In the genomic region with DNA sequence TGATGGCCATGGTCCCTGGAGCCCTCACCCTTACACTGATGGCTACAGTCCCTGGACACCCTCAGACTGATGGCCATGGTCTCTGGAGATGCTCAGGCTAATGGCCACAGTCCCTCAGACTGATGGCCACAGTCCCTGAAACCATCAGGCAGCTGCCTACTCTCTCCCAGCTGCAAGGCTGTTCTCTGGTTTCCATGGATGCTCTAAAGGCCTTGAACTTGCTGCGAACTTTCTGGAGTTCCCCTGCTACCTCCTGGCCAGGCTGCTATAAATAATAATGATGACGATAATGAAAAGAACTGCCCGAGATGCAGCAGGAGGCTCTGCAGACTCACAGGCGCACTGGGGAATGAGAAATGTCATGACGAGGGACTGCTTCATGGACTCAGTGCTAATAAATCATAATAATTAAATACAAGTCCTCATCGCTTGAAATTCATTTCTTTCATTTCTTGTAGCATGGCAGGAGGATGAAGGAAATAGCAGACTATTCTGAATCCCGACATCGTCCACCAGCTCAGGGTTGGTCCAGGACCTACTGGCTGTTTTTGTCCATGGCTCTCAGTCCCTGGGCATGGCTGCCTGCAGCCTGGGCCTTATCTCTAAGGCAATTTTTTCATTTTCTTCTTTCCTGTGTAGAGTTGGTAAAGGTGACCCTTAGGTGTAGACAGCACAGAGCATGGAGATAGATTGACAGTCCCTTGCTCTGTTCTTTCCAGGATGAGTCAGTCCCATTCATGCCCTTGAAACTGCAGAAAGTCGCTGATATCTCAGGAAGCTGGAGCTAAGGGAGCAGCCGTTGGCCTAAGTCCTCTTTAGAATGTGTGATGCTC, we compare ENCODE assay signal across 11 mouse cellular contexts.
DNase-seq lines count a peak whose midpoint lies in the region; ATAC-seq and TF ChIP-seq lines count a peak whose summit lies in the region.
"Had no signal": no experiment of that assay in that cellular context is flagged by ENCODE, and none has a peak within 500 bp of the region (broad histone marks: within the 10 kb centered on the region; RNA-seq: fewer than 3 reads in every experiment).

No protein-coding gene starts in this region.

- no peak overlapping the region for H3K4me3 ChIP-seq in midbrain, postnatal 0 days (ENCODE audit: low read depth, low read length)
- no peak overlapping the region for H3K4me3 ChIP-seq in midbrain, embryonic 14.5 days (replicated peaks; ENCODE audit: low read depth, low read length)
- no peak overlapping the region for H3K4me3 ChIP-seq in heart, embryonic 13.5 days
- no peak overlapping the region for H3K4me3 ChIP-seq in kidney, embryonic 14.5 days (ENCODE audit: low read length)
- no peak overlapping the region for H3K4me3 ChIP-seq in neural tube, embryonic 15.5 days (replicated peaks)
- H3K4me3 ChIP-seq: embryonic facial prominence, embryonic 13.5 days; gastrocnemius, adult 2 months had no signal

- H3K4me1 ChIP-seq in midbrain, postnatal 0 days (ENCODE audit: insufficient read depth, low read length): no peaks in the 10 kb centered on the region
- H3K4me1 ChIP-seq in midbrain, embryonic 14.5 days (ENCODE audit: control insufficient read depth, insufficient read depth, low read length): no peaks in the 10 kb centered on the region
- peaks cover 32% of the 10 kb centered on the region for H3K4me1 ChIP-seq in heart, embryonic 13.5 days
- peaks cover 17% of the 10 kb centered on the region for H3K4me1 ChIP-seq in kidney, embryonic 14.5 days (ENCODE audit: control insufficient read depth, insufficient read depth, low read length)
- peaks cover 24% of the 10 kb centered on the region for H3K4me1 ChIP-seq in neural tube, embryonic 15.5 days

- peak; percentile 10 for DNase-seq in midbrain, postnatal 0 days (ENCODE audit: low spot score)
- DNase-seq in midbrain, embryonic 14.5 days: no peak
- no peak for DNase-seq in cerebellum, postnatal 14 days
- DNase-seq: gastrocnemius, adult 2 months had no signal

- no peaks in the 10 kb centered on the region for H3K9me3 ChIP-seq in midbrain, postnatal 0 days (ENCODE audit: low read length)
- no peaks in the 10 kb centered on the region for H3K9me3 ChIP-seq in midbrain, embryonic 14.5 days (ENCODE audit: control insufficient read depth, low read length)
- H3K9me3 ChIP-seq in heart, embryonic 13.5 days: 0 out of 2 replicates have a peak, but pooled peaks cover 3% of the 10 kb centered on the region
- no peaks in the 10 kb centered on the region for H3K9me3 ChIP-seq in kidney, embryonic 14.5 days (ENCODE audit: control insufficient read depth, low read length)
- H3K9me3 ChIP-seq in neural tube, embryonic 15.5 days (replicated peaks): no peaks in the 10 kb centered on the region
- H3K9me3 ChIP-seq: embryonic facial prominence, embryonic 13.5 days had no signal

- H3K4me2 ChIP-seq in midbrain, postnatal 0 days (ENCODE audit: low read depth, low read length, poor library complexity, severe bottlenecking): no peak overlapping the region
- no peak overlapping the region for H3K4me2 ChIP-seq in midbrain, embryonic 14.5 days (ENCODE audit: low read length)
- H3K4me2 ChIP-seq in heart, embryonic 13.5 days: no peak overlapping the region
- H3K4me2 ChIP-seq in kidney, embryonic 14.5 days (replicated peaks; ENCODE audit: low read depth, low read length): no peak overlapping the region
- H3K4me2 ChIP-seq in neural tube, embryonic 15.5 days: no peak overlapping the region
- H3K4me2 ChIP-seq: embryonic facial prominence, embryonic 13.5 days had no signal

- ATAC-seq in midbrain, postnatal 0 days (ENCODE audit: low FRiP score): no peak
- no peak for ATAC-seq in midbrain, embryonic 14.5 days (ENCODE audit: low FRiP score, low TSS enrichment)
- peak; percentile 28; the same call in 1 of the 2 replicates for ATAC-seq in heart, embryonic 13.5 days (ENCODE audit: extremely low read depth, insufficient number of reproducible peaks, low FRiP score, low TSS enrichment)
- ATAC-seq in kidney, embryonic 14.5 days (ENCODE audit: low FRiP score, low TSS enrichment): peak; percentile 67
- ATAC-seq in neural tube, embryonic 15.5 days (ENCODE audit: low FRiP score): peak; percentile 57
- ATAC-seq in megakaryocyte, adult 5-6 weeks (ENCODE audit: poor library complexity, severe bottlenecking): no peak
- no peak for ATAC-seq in inflammation-experienced regulatory T-cells, adult 6 months

- 79% methylated on average over 10 of the region's 10 CpGs for WGBS in midbrain, postnatal 0 days
- 84% methylated on average over 10 of the region's 10 CpGs for WGBS in midbrain, embryonic 14.5 days
- 42% methylated on average over 10 of the region's 10 CpGs for WGBS in heart, embryonic 13.5 days
- WGBS in kidney, embryonic 14.5 days: 47% methylated on average over 10 of the region's 10 CpGs
- 46% methylated on average over 10 of the region's 10 CpGs for WGBS in neural tube, embryonic 15.5 days

- no peaks in the 10 kb centered on the region for H3K27me3 ChIP-seq in midbrain, postnatal 0 days (ENCODE audit: insufficient read depth, low read length)
- H3K27me3 ChIP-seq in midbrain, embryonic 14.5 days (ENCODE audit: control insufficient read depth, insufficient read depth, low read length): no peaks in the 10 kb centered on the region
- H3K27me3 ChIP-seq in heart, embryonic 13.5 days (replicated peaks): no peaks in the 10 kb centered on the region
- H3K27me3 ChIP-seq in kidney, embryonic 14.5 days (ENCODE audit: control insufficient read depth, insufficient read depth, low read length): no peaks in the 10 kb centered on the region
- no peaks in the 10 kb centered on the region for H3K27me3 ChIP-seq in neural tube, embryonic 15.5 days (replicated peaks)
- H3K27me3 ChIP-seq: embryonic facial prominence, embryonic 13.5 days had no signal

- no peaks in the 10 kb centered on the region for H3K36me3 ChIP-seq in midbrain, postnatal 0 days (ENCODE audit: insufficient read depth, low read length)
- no peaks in the 10 kb centered on the region for H3K36me3 ChIP-seq in midbrain, embryonic 14.5 days (ENCODE audit: control insufficient read depth, insufficient read depth, low read length)
- no peaks in the 10 kb centered on the region for H3K36me3 ChIP-seq in heart, embryonic 13.5 days
- no peaks in the 10 kb centered on the region for H3K36me3 ChIP-seq in kidney, embryonic 14.5 days (ENCODE audit: control insufficient read depth, insufficient read depth, low read length)
- H3K36me3 ChIP-seq in neural tube, embryonic 15.5 days: no peaks in the 10 kb centered on the region
- H3K36me3 ChIP-seq: embryonic facial prominence, embryonic 13.5 days had no signal

- H3K9ac ChIP-seq in midbrain, postnatal 0 days (replicated peaks; ENCODE audit: low read length, poor library complexity, severe bottlenecking): no peak overlapping the region
- no peak overlapping the region for H3K9ac ChIP-seq in midbrain, embryonic 14.5 days (replicated peaks; ENCODE audit: low read length)
- no peak overlapping the region for H3K9ac ChIP-seq in heart, embryonic 13.5 days
- 0 out of 2 replicates have a peak overlapping the region, but pooled peaks have one; percentile 7 for H3K9ac ChIP-seq in kidney, embryonic 14.5 days (ENCODE audit: low read depth, low read length)
- no peak overlapping the region for H3K9ac ChIP-seq in neural tube, embryonic 15.5 days (replicated peaks)
- H3K9ac ChIP-seq: embryonic facial prominence, embryonic 13.5 days; liver, embryonic 14.5 days had no signal

- no peak overlapping the region for H3K27ac ChIP-seq in midbrain, postnatal 0 days (ENCODE audit: low read depth, low read length)
- no peak overlapping the region for H3K27ac ChIP-seq in midbrain, embryonic 14.5 days (replicated peaks; ENCODE audit: low read depth, low read length)
- H3K27ac ChIP-seq in heart, embryonic 13.5 days (replicated peaks): peak overlapping the region; percentile 79
- H3K27ac ChIP-seq in kidney, embryonic 14.5 days (ENCODE audit: low read depth, low read length): peak overlapping the region; percentile 67; the same call in 1 of the 2 replicates
- H3K27ac ChIP-seq in neural tube, embryonic 15.5 days (replicated peaks): peak overlapping the region; percentile 15
- H3K27ac ChIP-seq: embryonic facial prominence, embryonic 13.5 days; gastrocnemius, adult 2 months; liver, embryonic 14.5 days had no signal

- no peak for TF ChIP-seq CTCF in midbrain, postnatal 0 days (IDR thresholded peaks at IDR 0.05)

Comparison
In these comparisons a context has a peak if more than half of its experiments do, and no peak if none do; other contexts are left out.
1. ATAC-seq: peak in heart, embryonic 13.5 days (single experiment), kidney, embryonic 14.5 days (single experiment) and neural tube, embryonic 15.5 days (single experiment); none in midbrain, postnatal 0 days (single experiment), midbrain, embryonic 14.5 days (single experiment), megakaryocyte, adult 5-6 weeks (single experiment) and inflammation-experienced regulatory T-cells, adult 6 months (single experiment).
2. H3K27ac ChIP-seq: peak in heart, embryonic 13.5 days (single experiment), kidney, embryonic 14.5 days (single experiment) and neural tube, embryonic 15.5 days (single experiment); none in midbrain, postnatal 0 days (single experiment) and midbrain, embryonic 14.5 days (single experiment).